Mouse (Mus musculus) splenic B cell, adult 2 months (primary cell): ENCODE measurements around the gene Rarb.

ENCODE experiments used
- DNase-seq: peaks from one replicate; pipeline ENCODE4 v3.0.0-alpha.2; 2011; ENCODE audit warnings: low read depth, low spot score
- H3K27me3 ChIP-seq: 2 replicates; pipeline ENCODE4 v1.6.1; 2012; ENCODE audit warnings: mild to moderate bottlenecking, low read length, moderate library complexity, mixed read lengths; ENCODE audit not compliant: control insufficient read depth, poor library complexity, insufficient read depth, severe bottlenecking
- H3K36me3 ChIP-seq: 2 replicates; pipeline ENCODE4 v1.6.1; 2012; ENCODE audit warnings: mild to moderate bottlenecking, low read length, moderate library complexity, mixed read lengths; ENCODE audit not compliant: control insufficient read depth, poor library complexity, insufficient read depth, severe bottlenecking

The Rarb gene

DNA sequence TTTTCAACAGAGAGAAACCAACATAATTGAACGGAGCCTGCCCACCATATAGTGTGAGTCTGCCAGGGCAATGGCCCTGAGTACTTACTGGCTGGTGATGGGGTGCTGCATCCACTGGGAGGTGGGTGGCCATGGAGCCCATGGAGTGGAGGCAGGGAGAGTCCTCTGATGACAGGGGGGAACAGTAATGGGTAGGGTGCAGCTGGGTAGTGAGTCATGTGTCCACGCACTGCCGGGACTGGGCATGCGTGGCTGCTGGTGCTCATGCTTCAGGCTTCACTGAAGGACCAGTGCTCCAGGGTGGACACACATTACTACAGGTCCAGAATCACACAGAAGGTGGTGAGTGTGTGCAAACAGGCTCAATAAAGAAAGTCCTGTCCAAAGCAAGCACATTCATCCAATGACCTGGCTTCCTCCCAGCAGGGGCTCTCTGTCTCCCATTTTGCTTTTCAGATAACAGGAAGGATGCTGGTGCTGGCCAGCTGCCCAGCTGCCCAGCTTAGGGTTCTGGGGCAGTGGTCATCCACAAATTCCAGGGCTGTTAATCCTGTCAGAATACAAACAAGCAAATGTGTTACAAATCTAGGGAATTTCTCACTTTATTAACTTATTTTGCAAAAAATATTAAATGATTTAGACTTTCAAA lies at the start of gene Rarb:
Rarb (minus strand) TSS at position 555 of the 649 bp plus-strand sequence.
- H3K36me3 ChIP-seq, result no peaks in the 10 kb centered on the region
- no peak for DNase-seq
- H3K27me3 ChIP-seq, result no peaks in the 10 kb centered on the region

DNA sequence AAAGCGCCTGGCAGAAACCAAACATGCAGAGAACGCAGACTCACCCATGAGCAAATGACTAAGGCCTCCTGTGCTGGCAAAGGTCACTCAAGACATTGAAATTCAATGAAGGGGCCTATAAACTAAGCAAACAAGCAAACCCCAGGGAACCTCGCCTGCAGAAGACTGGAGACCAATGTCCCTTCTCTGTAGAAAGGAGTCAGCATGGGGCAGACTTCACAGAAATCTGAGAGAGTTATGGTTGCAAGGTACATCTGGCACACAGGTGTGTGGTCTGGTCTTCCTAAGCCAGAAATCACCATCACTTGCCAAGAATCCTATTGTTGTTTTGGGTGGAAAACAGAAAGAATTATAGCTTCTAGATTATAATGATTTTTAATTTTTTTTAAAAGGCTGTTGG lies 23.1 kb upstream of the Rarb start:
- DNase-seq, result no peak
- Histone ChIP-seq H3K27me3 (no peaks in the 10 kb centered on the region), H3K36me3 (no peaks in the 10 kb centered on the region)

DNA sequence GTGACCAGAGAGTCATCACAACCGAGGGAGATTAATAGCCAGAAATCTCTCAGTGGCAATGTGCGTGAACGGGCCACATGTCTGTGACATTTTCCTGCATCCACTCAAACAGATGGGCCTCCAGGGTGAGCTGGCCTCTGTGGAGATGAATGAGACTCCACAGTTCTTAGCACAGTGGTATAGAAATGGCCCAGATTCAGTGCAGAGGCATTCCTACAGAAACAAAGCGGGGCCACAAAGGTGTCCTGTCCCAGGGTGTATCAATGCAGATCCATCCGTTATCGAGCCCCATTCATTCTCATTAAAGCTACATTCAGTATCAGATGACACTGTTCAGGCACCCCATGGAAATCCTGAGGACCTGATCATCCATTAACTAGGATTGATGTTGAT lies 22.6 kb upstream of the Rarb start:
- Histone ChIP-seq H3K36me3 (no peaks in the 10 kb centered on the region), H3K27me3 (no peaks in the 10 kb centered on the region)
- DNase-seq, result no peak

DNA sequence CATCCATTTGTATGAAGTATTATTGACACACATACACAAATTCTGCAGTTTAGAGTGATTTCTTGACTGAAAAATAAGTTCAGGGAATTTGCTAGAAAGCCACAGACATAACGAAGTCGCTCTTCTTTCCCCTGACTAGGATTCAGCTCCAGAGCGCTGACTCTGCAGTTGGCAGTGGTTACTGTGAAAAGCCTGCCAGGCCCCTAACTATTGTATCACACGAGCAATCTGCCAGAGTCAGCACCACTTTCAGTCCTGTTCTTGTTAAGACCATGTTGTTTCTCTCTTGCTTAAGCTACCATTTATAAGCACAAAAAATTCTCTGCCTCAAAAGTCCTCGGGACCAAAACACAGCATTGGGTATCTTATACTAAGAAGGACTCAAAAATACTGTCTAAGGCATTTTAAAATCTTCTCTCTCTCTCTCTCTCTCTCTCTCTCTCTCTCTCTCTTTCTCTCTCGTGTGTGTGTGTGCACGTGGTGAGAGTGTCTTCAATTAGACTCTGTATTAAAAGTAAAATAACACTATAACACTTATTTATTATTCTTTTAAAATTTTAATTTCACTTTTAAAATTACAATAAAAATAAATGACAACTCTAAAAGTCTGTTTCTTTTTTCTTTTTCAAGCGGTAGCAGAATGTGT lies 22.1 kb upstream of the Rarb start:
- Histone ChIP-seq H3K36me3 (no peaks in the 10 kb centered on the region), H3K27me3 (no peaks in the 10 kb centered on the region)
- DNase-seq, result no peak

DNA sequence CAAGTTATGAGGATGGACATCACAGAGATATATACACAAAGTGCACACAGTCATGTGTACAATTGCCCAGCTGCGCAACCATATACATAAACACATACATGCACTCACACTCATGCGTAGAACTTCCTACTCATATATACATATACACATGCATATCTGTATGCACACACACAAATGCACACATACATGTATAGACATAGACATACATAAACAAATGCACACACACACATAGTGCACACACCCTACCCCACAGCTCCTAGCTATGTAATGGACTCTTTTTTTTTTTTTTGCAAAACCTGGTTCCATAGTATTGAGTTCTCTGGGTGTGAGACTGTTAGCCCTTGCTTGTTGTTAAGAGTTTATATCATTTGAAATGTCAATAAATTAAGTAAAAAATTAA lies 21.2 kb upstream of the Rarb start:
- no peak for DNase-seq
- Histone ChIP-seq H3K36me3 (no peaks in the 10 kb centered on the region), H3K27me3 (no peaks in the 10 kb centered on the region)

DNA sequence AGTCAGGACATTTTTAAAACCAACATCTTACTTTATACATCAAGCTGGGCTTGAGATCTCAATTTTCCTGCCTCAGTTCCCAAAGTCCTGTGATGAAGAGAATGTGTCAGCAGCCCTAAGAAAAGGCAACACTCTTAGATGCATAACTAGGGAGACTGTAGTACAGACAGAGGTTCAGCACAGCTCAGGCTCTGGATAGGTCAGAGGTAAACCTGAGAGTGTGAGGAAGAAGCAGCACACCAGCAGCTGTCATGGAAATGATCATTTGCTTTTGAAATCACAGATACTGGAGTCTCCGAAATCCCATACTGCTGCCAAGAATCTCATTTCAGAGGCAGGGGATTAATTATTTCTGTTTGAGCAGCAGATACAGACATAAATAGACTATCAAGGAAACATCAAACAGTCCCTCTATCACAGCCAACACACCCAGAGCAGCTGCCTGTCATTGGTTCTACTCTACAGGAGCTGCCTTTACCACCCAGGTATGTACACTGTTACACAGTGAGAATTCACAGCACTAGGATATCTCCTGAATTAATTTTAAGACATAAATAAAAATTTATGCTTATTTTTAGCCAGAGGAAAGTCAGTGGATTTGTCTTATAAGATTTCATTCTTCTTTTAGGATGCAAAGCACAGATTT lies 3.7 kb downstream of the Rarb start:
- DNase-seq, result no peak
- H3K36me3 ChIP-seq, result no peaks in the 10 kb centered on the region
- H3K27me3 ChIP-seq, result no peaks in the 10 kb centered on the region

DNA sequence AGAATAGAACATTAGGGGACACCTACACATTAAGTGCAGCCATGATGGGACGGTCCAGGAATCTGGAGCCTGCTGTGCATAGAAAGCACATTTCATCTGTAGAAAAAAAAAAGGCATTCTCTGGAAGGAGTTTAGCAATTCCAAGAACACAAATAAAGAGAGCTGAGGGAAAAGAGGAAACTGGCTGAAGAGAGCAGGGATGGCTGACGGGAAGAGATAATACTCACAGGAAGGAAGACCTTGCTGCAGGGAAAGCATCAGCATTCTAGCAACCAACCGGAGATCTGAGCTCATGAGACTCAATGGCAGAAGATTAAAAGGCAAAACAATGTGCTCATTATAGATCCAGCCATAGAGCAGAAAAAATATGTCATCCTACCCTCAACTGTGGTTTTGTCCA lies 12.8 kb downstream of the Rarb start:
- no peaks in the 10 kb centered on the region for H3K27me3 ChIP-seq
- H3K36me3 ChIP-seq, result no peaks in the 10 kb centered on the region
- no peak for DNase-seq

DNA sequence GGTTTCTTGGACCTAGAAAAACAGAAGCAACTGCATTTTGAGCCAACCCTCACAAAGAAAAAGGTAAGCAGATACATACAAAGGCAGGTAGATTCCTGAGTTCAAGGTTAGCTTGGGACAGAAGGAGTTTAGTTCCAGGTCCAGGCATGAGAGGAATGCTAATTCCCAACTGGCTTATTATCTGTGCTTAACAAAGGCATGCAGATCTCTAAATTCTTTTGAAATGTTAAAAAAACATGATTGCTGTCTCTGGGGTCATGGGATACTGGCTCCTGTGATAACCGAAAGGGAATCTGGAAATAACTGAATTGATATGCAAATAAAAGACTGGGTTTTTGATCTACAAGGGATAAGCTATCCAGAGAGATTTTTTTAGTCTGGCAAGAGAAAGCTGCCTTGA lies 28.8 kb downstream of the Rarb start:
- Histone ChIP-seq H3K36me3 (no peaks in the 10 kb centered on the region), H3K27me3 (no peaks in the 10 kb centered on the region; the same call in 1 of the 2 replicates)
- no peak for DNase-seq

DNA sequence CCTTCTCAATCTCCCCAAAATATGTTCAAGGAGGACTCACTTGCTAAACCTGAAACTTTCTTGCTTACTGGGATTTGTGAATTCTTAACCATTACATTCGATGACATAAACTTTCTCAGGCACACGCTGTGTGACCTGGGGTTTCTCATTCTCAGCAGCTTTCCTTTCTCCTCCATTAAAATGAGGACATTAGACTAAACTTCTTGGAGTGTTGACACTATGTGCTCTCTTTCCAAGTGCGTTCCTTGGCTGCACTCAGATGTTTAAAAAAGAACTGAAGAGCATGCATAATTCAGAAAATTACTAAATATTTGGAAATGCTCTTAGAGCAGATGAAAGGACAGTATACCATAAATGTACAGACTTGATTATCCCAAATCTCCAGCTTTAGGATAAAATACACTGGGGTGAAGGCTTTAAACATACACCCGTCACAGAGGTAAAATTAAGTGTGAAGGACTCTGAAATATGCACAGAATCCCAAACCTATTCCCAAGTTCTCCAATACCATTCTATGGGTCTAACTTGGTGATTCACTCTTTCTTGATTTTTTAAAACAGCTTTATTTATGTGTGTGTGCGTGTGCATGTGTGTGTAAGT lies 36.9 kb downstream of the Rarb start:
- Histone ChIP-seq H3K27me3 (no peaks in the 10 kb centered on the region), H3K36me3 (no peaks in the 10 kb centered on the region)
- no peak for DNase-seq

DNA sequence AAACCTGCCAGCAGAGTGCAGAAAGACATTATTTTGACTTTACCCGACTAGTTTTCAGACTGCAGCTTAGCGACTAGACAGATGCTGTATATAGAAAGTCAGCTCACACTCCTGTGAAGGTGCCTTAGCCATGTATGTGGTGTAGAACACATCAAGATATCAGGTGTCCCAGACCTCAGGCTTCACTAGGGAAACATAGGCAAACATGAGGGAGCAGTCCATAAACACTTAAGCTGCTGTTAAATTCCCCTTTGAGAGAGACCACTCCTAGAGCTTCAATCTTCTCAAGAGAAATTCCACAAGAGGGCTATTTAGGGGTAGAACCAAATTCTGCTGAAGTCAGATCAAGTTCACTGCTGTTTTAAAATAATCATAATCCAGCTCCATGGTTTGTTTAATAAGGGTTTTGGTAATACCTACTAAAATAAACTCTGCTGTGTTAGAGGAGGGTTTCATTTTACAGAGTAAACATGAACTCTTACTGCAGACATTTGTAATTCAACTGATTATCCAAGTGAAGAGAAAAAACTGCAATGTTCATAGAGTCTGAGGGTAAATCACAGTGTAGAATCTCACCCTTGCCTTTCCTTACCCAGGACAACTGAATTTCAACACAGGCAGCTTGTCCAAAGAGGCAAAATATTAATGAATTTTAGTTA lies 42.1 kb downstream of the Rarb start:
- H3K27me3 ChIP-seq, result no peaks in the 10 kb centered on the region
- no peak for DNase-seq
- H3K36me3 ChIP-seq, result no peaks in the 10 kb centered on the region

DNA sequence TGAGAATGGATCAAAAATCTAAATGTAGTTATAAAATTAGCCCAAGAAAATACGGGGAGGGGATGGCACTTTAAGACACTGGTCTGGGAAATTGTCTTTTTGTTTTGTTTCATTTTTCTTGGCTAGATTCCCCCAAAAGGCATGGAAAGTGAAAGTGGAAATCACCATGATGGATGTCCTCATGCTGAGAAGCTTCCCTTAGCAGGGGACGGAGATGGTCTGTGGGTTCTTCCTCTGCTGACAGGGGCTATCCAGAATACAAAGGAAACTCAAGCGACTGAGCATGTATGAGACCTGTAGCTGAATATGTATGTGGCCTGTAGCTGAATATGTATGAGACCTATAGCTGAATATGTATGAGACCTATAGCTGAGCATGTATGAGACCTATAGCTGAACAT lies 46.0 kb downstream of the Rarb start:
- Histone ChIP-seq H3K36me3 (no peaks in the 10 kb centered on the region), H3K27me3 (no peaks in the 10 kb centered on the region)
- DNase-seq, result no peak

DNA sequence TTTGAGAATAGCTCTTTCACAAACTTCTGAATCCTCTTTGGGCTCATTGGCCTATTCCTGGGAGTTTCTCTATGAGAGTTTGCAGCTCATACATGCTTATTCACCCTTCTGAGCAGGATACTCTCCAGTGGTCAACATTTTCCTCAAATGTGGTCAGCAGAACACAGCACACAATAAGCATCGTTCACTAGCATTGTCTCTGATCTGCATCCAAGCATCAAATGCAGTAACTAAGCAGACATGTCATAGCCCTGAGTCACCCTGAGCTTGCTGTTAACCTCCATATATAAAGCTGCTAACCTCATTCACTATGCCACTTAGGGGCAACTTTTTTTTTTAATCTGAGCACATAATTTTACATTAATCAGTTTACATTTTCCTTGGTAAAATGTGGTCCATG lies 53.1 kb downstream of the Rarb start:
- H3K36me3 ChIP-seq, result no peaks in the 10 kb centered on the region
- H3K27me3 ChIP-seq, result no peaks in the 10 kb centered on the region
- DNase-seq, result no peak

DNA sequence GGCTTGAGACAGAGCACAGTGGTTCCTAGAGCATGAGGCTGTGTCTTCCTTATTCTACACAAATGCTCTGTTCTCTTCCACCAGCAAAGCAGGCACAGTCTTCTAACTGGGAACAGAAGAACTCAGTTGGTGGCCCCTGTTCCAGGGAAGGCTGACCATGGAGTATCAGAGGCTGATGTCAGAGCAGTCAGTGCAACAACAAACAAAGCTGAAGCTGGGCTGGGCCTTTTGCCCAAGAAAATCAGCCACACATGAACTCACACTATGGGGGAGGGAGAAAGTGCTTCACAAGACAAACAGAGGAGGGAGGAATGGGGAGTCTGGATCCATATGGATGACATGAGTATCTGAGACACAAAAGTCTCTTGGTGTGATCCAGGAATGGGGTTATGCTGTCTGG lies 56.2 kb downstream of the Rarb start:
- no peaks in the 10 kb centered on the region for H3K36me3 ChIP-seq
- no peaks in the 10 kb centered on the region for H3K27me3 ChIP-seq
- no peak for DNase-seq

DNA sequence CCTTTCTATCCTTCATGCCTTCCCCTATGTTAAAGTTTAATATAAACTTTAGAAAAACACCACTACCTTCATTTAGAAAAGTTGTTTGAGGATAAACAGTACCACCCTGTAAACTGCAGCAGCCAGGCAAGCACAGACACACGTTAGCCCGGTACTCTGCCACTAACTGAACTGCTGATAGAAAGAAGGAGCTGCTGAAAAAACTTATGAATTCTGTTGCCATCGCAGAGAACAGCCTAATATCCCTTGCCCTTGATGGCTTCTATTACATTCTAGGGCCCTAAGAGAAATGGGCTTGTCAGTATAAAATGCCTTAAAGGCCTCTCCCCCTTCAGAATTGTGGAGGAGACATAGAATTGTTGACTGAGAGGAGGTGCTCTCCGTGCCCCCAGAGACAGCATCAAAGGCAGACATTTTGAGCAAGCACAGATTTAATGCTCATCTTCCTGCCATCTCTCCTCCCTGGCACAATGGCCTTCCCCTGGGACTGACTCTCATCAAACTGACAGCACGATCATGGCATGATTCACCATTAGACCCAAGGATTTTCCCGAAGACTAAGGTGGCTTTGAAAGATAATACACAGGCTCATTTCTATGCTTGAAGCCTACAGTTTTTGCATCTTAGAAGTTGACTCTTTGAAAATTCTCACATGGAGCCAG lies 60.1 kb downstream of the Rarb start:
- DNase-seq, result no peak
- H3K36me3 ChIP-seq, result no peaks in the 10 kb centered on the region
- no peaks in the 10 kb centered on the region for H3K27me3 ChIP-seq
